Mouse (Mus musculus): ENCODE measurements at regions not wholly inside any gene's neighbourhood (a gene's known extent, or its start where the extent isn't known, plus 50 kb on each side); places are given as distances from the start of the nearest gene placed in this dataset.
A peak's percentile ranks its signal among the peaks of the same experiment; 100 is the strongest.

DNA sequence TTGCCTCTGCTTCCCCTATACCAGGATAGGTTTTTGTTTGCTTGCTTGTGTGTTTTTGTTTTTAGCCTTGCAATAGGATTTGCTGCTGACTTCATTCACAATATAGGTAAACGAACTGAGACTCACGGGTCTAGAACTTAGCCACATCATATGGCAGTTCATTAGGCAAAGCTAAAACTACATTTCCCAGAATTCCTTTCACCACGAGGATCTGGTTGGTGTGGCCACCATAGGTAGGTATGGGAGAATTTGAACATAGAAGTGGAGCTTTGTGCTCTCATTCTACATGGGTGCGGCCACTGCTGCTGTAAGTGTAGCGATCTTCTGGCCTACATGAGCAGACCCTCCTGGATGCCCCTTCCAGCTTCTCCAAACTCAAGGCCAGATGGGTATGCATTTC lies 108.8 kb downstream of the 3100002H09Rik start:
- Histone ChIP-seq H3K4me1 (replicated peaks) (no peaks in the 10 kb centered on the region), H3K4me2 (no peak overlapping the region), H3K27ac (no peak overlapping the region), H3K9ac (no peak overlapping the region), H3K4me3 (no peak overlapping the region), H3K27me3 (peaks cover 14% of the 10 kb centered on the region), H3K36me3 (no peaks in the 10 kb centered on the region), H3K9me3 (replicated peaks) (no peaks in the 10 kb centered on the region)
- ATAC-seq (replicated peaks; ENCODE audit: insufficient number of reproducible peaks, insufficient read depth, low FRiP score, low read depth) = no peak
- 70% methylated on average over 5 of the region's 5 CpGs for WGBS

DNA sequence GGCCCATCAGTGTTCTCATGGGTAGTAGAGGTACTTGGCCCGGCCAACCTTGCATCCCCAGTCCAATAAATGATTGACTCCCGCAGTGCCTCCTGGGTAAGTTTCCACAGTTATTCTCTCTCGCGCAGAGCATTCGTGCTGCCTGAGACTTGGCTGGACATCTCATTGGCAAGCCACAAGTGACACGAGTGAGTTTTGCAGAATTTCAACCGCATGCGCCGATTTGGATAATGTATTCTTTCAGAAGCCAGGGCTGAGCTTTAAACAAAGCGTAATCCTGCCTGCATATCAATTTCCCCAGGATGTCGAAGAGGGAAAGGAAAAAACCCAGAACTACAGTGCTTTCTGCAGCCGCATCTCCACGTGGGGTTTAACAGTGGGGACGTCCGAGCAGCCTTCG lies 112.6 kb downstream of the 3100002H09Rik start:
- no peaks in the 10 kb centered on the region for H3K9me3 ChIP-seq (replicated peaks)
- H3K27me3 ChIP-seq = peaks cover 12% of the 10 kb centered on the region
- 55% methylated on average over 16 of the region's 16 CpGs for WGBS
- no peak overlapping the region for H3K4me2 ChIP-seq
- no peak overlapping the region for H3K4me3 ChIP-seq
- H3K9ac ChIP-seq = no peak overlapping the region
- no peak overlapping the region for H3K27ac ChIP-seq
- no peaks in the 10 kb centered on the region for H3K36me3 ChIP-seq
- no peaks in the 10 kb centered on the region for H3K4me1 ChIP-seq (replicated peaks)
- no peak for ATAC-seq (replicated peaks; ENCODE audit: insufficient number of reproducible peaks, insufficient read depth, low FRiP score, low read depth)

DNA sequence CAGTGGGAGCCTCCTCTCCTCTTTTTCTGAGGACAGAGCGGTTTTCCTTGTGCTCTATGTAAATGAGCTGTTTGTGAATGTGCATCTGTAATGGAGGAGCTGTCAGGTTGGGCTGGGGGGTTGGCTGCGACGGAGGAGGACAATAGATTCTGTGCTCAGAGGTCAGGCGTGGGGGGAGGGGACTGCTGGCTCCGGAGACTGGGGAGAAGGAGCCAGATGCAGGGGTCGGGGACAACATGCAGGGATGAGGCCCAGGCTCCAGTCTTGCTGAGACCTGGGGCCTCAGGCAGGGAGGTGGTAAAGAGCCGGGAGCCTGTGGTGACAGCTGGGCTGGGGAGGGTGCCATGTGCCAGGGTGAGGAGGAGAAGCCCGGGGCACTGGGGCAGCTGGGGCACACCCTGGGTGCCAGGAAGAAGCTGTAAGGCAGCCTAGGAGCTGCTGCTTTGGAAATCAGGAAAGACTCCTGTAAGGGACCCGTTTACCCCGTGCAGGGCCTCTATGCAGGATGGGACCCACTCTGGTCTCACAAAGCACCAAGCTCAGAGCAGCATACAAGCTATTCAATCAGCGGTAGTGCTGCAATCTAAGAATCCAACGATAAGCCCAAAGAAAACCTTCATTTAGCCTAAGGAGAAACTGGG lies 124.5 kb downstream of the 3100002H09Rik start:
- WGBS = 12% methylated on average over 12 of the region's 12 CpGs
- H3K36me3 ChIP-seq = no peaks in the 10 kb centered on the region
- no peak overlapping the region for H3K27ac ChIP-seq
- H3K4me3 ChIP-seq = no peak overlapping the region
- H3K9ac ChIP-seq = no peak overlapping the region
- no peak for ATAC-seq (replicated peaks; ENCODE audit: insufficient number of reproducible peaks, insufficient read depth, low FRiP score, low read depth)
- no peaks in the 10 kb centered on the region for H3K4me1 ChIP-seq (replicated peaks)
- H3K27me3 ChIP-seq = peaks cover 54% of the 10 kb centered on the region
- H3K9me3 ChIP-seq (replicated peaks) = no peaks in the 10 kb centered on the region
- no peak overlapping the region for H3K4me2 ChIP-seq

DNA sequence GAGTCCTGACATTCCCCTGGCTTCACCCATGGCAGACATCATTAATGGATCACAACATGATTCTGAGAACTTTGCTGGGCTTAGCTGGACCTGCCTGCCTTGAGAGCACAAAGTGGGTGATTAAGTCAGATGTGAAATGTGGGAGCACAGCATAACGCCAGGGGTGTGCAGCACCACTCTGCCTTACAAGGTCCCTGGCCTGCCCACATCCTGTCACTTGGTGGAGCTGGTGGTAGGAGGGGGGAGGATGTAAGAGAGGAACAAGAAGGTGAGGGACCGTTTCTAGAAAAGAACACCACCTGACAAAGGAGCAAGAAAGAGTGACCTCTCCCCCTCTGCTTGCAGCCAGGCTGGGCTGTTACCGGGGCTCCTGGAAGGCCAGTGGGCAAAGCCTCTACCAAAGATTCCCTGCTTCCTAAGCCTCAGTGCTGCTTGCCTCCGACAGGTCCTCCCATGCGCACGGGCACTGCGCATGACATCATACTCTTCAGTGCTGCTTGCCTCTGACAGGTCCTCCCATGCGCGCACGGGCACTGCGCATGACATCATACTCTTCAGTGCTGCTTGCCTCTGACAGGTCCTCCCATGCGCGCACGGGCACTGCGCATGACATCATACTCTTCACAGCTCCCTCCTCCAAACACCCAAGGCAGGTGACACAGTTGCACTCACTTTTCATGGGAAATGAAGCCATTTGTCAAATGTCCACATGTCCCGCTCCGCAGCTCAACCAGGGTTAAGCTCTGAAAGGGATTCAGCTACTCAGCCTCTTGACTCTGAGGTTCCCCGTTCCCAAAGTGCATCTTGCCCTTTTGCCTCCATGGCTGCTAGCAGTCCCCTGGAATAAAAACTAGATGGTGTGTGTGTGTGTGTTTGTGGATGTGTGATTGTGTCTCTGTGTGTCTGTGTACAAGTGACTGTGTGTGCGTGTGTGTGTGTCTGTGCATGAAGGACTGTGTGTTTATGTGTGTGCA lies 125.7 kb downstream of the 3100002H09Rik start:
- Histone ChIP-seq H3K4me1 (replicated peaks) (no peaks in the 10 kb centered on the region), H3K27me3 (peaks cover 59% of the 10 kb centered on the region), H3K36me3 (no peaks in the 10 kb centered on the region), H3K27ac (no peak overlapping the region), H3K4me2 (no peak overlapping the region), H3K9me3 (replicated peaks) (no peaks in the 10 kb centered on the region), H3K4me3 (no peak overlapping the region), H3K9ac (no peak overlapping the region)
- 31% methylated on average over 19 of the region's 19 CpGs for WGBS
- ATAC-seq (replicated peaks; ENCODE audit: insufficient number of reproducible peaks, insufficient read depth, low FRiP score, low read depth) = no peak

DNA sequence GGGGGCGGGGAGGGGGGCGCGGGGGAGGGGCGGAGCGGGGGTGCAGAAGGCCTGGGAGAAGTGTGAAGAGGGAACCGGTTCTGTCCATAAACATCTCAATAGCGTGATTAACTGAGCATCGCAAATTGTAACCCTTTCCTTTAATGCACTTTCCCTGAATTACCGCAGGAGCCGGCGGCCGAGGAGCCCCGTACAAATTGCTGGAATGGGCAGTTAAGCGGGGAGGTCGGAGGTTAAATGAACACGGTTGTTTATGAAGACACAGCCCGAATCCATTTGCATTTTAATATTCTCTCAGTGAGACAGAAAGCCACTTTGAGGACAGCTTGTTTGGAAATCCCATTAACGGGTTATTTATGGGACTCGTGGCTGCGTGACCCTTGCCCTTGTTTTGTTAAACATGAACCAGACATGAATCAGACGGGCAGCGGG lies 132.7 kb downstream of the 3100002H09Rik start:
- peak overlapping the region; percentile 27 for H3K4me2 ChIP-seq
- no peaks in the 10 kb centered on the region for H3K9me3 ChIP-seq (replicated peaks)
- peaks cover 11% of the 10 kb centered on the region; the same call in 1 of the 2 replicates for H3K4me1 ChIP-seq (replicated peaks)
- no peak overlapping the region for H3K9ac ChIP-seq
- no peak overlapping the region; the same call in 1 of the 2 replicates for H3K4me3 ChIP-seq
- no peaks in the 10 kb centered on the region for H3K36me3 ChIP-seq
- H3K27me3 ChIP-seq = peaks cover 72% of the 10 kb centered on the region
- no peak for ATAC-seq (replicated peaks; ENCODE audit: insufficient number of reproducible peaks, insufficient read depth, low FRiP score, low read depth)
- no peak overlapping the region for H3K27ac ChIP-seq
- 3% methylated on average over 22 of the region's 22 CpGs for WGBS

DNA sequence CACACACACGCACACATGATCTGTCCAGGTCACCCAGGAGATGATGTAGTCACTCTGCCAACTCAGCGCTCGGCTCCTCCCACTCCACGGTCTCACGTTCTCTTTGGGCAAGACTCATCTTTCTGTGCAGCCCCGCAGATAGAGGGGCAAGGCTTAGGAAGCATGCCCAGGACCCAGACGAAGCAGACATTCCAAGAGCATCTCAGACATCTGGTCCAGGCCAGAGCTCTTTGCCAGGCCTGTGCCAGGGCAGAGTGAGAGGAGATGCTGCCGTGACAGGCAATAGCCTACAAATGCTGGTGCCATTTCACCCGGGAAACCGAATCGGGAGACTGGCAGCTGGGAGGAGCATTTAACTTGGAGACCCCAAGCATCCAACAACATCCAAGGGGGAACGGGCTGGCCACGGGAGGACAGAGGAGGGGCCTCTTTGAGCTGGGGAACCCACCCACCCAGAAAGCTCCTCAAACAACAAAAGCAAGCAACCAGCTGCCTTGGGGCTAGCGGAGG lies 133.2 kb downstream of the 3100002H09Rik start:
- no peak for ATAC-seq (replicated peaks; ENCODE audit: insufficient number of reproducible peaks, insufficient read depth, low FRiP score, low read depth)
- no peak overlapping the region; the same call in 1 of the 2 replicates for H3K4me3 ChIP-seq
- 23% methylated on average over 14 of the region's 14 CpGs for WGBS
- H3K9me3 ChIP-seq (replicated peaks) = no peaks in the 10 kb centered on the region
- no peak overlapping the region for H3K27ac ChIP-seq
- H3K27me3 ChIP-seq = peaks cover 72% of the 10 kb centered on the region
- no peaks in the 10 kb centered on the region for H3K36me3 ChIP-seq
- peaks cover 11% of the 10 kb centered on the region; the same call in 1 of the 2 replicates for H3K4me1 ChIP-seq (replicated peaks)
- peak overlapping the region; percentile 27 for H3K4me2 ChIP-seq
- H3K9ac ChIP-seq = no peak overlapping the region

DNA sequence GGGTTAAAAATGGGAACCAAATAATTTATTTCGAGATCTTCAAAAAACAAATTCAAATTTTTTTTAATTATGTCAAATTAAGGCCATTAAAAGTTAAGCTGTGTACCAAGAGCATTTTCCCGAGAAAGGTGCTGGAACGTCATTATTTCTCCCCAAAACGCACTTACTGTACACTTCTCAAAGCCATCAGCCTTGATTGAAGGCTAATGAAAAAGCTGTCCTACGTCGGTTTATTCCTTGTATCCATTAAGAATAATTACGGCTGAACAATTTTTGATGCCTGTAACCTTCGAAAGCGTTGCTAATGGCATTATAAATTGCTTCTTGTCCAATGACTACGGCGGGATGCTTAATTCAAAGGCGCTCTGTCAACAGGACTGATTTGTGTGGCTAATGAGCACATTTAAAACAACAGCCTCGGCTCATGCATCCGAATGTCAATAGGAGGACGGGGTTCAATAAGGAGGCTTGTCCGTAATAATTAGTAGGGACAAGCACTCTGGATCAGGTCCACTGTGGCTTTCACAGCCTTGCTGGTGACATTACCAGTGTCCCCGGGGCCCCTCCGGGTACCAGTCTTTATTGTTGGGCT lies 145.3 kb downstream of the 3100002H09Rik start:
- H3K4me1 ChIP-seq (replicated peaks) = no peaks in the 10 kb centered on the region
- no peaks in the 10 kb centered on the region for H3K36me3 ChIP-seq
- peaks cover 7% of the 10 kb centered on the region; the same call in 1 of the 2 replicates for H3K27me3 ChIP-seq
- no peaks in the 10 kb centered on the region for H3K9me3 ChIP-seq (replicated peaks)
- no peak overlapping the region for H3K4me2 ChIP-seq
- no peak overlapping the region for H3K27ac ChIP-seq
- H3K9ac ChIP-seq = no peak overlapping the region
- no peak overlapping the region for H3K4me3 ChIP-seq
- WGBS = 85% methylated on average over 18 of the region's 18 CpGs
- no peak for ATAC-seq (replicated peaks; ENCODE audit: insufficient number of reproducible peaks, insufficient read depth, low FRiP score, low read depth)

DNA sequence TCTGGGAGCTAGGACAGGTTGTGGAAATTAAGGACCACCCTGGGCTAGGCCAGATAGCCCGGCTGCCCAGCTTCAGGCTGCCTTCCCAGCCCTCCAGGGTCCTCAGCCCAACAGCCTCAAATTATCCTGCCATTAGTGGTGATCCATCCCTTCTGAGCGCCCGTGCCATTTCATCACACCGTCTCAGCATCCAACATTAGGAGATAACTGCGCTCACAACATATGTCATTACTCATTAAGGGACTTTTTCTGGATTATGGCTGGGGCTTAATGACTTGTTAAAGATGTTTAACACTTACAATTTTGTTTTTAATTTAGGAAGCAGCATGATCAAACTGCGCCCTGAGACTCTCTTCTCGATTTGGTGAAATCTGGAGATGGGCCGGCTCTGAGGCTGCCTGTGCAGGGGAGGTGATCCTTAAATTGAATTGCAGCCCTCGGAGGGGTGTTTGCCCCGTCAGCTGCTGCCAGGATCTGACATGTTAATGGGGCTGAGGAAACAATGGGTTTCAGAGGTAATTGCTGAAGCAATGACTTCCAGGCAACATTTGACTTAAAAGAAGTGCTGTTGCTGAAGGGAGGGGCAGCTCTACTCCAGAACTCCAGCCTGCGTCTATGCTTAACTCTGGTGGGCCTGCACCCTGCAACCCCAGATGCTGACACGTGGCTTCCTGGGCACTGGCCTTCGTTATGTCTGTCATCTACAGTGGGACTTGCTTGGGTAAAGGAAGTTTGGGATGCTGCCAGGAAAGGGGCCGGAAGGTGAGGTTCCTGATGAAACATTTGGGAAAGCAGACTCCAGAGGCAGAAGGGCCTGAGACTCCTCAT lies 154.9 kb downstream of the 3100002H09Rik start:
- no peak for ATAC-seq (replicated peaks; ENCODE audit: insufficient number of reproducible peaks, insufficient read depth, low FRiP score, low read depth)
- no peak overlapping the region for H3K4me3 ChIP-seq
- peaks cover 11% of the 10 kb centered on the region for H3K27me3 ChIP-seq
- no peak overlapping the region for H3K4me2 ChIP-seq
- H3K4me1 ChIP-seq (replicated peaks) = peaks cover 7% of the 10 kb centered on the region; the same call in 1 of the 2 replicates
- H3K36me3 ChIP-seq = no peaks in the 10 kb centered on the region
- no peak overlapping the region for H3K9ac ChIP-seq
- 41% methylated on average over 14 of the region's 14 CpGs for WGBS
- no peaks in the 10 kb centered on the region for H3K9me3 ChIP-seq (replicated peaks)
- no peak overlapping the region for H3K27ac ChIP-seq

DNA sequence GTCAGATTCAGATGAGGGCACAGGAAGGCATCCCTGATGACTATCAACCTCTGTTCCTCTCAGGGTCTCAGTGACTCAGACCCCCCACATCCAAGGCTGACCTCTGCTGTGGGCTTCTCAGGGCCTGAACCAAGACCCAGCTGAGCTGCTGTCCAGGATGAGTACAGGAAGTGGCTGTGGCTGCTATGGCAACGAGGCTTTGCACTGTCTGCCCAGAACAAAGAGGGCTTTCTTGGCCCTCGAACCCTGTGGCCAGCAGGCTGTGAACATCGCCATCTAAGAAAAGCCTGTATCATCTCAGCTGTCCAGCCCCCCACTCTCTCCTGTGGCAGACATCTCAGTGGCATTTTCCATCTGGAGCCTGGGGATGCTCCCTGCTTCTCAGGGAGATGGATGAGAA lies 159.5 kb downstream of the 3100002H09Rik start:
- Histone ChIP-seq H3K9ac (no peak overlapping the region), H3K27me3 (peaks cover 19% of the 10 kb centered on the region; the same call in 1 of the 2 replicates), H3K9me3 (replicated peaks) (no peaks in the 10 kb centered on the region), H3K4me2 (no peak overlapping the region), H3K4me3 (no peak overlapping the region), H3K27ac (no peak overlapping the region), H3K36me3 (no peaks in the 10 kb centered on the region), H3K4me1 (replicated peaks) (peaks cover 5% of the 10 kb centered on the region; the same call in 1 of the 2 replicates)
- no peak for ATAC-seq (replicated peaks; ENCODE audit: insufficient number of reproducible peaks, insufficient read depth, low FRiP score, low read depth)
- WGBS = 31% methylated on average over 3 of the region's 3 CpGs

DNA sequence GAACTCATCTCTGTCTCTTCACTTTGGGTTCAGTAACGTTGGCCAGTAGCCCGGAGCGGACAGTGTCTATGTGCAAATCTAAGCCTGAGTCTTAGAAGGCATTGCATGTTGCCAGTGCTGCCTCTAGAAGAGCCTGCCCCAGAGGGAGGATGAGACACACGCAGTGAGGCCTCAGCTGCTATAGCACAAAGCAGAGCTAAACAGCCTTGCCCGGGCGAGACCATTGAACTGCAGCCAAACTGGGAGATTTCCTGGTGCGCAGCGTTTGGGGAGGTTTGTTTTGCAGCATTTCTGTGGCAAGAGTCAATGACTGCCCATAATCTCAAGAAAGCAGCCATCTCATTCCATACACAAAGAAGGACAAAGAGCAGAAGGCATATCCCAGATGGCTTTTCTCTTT lies 164.0 kb downstream of the 3100002H09Rik start:
- Histone ChIP-seq H3K27ac (no peak overlapping the region), H3K36me3 (no peaks in the 10 kb centered on the region), H3K4me1 (replicated peaks) (no peaks in the 10 kb centered on the region), H3K9ac (no peak overlapping the region), H3K4me2 (no peak overlapping the region), H3K27me3 (peaks cover 51% of the 10 kb centered on the region), H3K9me3 (replicated peaks) (no peaks in the 10 kb centered on the region), H3K4me3 (no peak overlapping the region)
- no peak for ATAC-seq (replicated peaks; ENCODE audit: insufficient number of reproducible peaks, insufficient read depth, low FRiP score, low read depth)
- 62% methylated on average over 8 of the region's 8 CpGs for WGBS
